Mouse (Mus musculus): ENCODE measurements around the gene Pter.

- TF ChIP-seq CTCF (IDR thresholded peaks at IDR 0.05; ENCODE audit: borderline replicate concordance, insufficient read depth, low read depth, low read length) (no peak), POLR2A (IDR thresholded peaks at IDR 0.05; ENCODE audit: borderline replicate concordance, insufficient read depth, low read length) (no peak)
Observed at GRCm38 (mm10) chr2:12879492-12879891, 44.3 kb upstream of the Pter start.
